Mouse (Mus musculus) left cerebral cortex, adult 11 months (tissue): Measurements from ENCODE around the gene Ntn1.

Source experiments
- DNase-seq: peaks from one replicate; pipeline ENCODE4 v3.0.0; 2022; ENCODE audit warnings: low spot score

Ntn1 gene

DNA sequence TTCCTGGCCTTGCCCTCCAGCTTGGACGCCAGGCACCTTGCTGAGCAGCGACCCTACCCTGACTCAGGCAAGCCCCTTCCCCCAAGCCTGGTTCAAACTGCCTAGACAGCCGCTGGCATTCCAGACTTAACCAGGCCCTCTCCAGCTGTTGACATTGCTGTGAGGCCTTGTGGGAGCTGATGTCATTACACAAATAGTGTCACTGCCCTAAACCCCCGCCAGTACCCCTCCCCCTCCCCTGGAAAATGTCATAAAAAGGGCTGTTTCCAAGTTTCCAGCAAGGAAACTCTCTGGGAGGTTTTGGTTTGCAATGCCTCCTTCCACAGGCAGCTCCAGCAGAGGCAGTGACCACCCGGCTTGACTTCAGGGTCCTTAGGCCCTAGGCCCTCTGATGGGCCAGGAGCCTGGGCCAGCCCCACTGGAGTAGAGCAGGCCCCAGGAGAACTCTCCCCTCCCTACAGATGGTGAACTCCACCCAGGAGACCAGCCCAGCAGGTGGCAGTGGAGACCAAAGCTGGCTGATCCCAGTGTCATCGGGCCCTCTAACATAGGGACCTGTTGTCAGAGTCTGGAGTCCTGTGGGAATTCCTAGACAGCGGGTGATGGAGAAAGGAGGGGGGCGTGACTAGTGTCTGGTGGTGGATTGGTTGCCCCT lies 188.6 kb downstream of the Ntn1 start:
- no peak for DNase-seq

GRCm38 (mm10) chr11:68210714-68211113 lies 189.9 kb downstream of the Ntn1 start:
- DNase-seq = no peak

GRCm38 (mm10) chr11:68209506-68209905 lies 191.1 kb downstream of the Ntn1 start:
- DNase-seq = no peak

DNA sequence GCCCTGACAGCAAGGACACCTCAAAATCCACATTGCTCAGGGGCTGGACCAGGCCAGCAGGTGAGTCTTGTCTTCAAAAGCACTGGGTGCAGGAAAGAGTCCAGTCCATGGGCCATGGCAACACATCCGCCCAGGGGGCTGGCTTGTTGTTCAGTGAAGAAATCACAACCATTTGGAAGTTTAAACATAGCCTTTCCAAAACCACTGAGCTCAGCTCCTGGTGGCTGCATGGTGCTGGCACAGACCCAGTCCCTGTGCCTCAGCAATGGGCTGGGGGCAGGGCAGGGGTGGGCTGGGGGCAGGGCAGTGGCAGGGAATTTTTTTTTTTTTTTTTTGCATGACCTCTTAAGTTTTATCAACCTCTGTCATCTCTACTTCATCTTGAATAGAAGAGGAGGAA lies 192.0 kb downstream of the Ntn1 start:
- DNase-seq = no peak

- no peak for DNase-seq
Measured at GRCm38 (mm10) chr11:68208023-68208422, 192.6 kb downstream of the Ntn1 start.

- DNase-seq = no peak
Measured at GRCm38 (mm10) chr11:68205572-68206229, 194.9 kb downstream of the Ntn1 start.

DNA sequence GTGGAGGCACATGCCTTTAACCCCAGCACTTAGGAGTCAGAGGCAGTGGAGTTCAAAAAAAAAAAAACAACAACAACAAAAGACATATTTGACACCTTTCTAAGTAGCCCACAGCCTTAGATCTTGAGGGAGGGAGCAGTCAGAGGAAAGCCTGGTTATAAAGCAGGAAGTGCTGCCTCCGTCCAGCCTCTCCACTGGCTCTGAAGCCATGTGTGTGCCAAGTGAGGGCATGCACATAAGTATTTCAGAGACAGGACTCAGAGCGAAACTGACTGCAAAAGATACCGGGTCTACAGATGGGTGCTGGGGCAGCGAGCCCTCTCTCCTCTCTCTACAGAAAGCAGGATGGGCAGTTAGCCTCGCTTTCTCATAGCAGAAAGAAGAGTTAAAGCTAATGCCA lies 196.2 kb downstream of the Ntn1 start:
- no peak for DNase-seq

- DNase-seq = no peak
Measured at GRCm38 (mm10) chr11:68203658-68204315, 196.8 kb downstream of the Ntn1 start.

DNA sequence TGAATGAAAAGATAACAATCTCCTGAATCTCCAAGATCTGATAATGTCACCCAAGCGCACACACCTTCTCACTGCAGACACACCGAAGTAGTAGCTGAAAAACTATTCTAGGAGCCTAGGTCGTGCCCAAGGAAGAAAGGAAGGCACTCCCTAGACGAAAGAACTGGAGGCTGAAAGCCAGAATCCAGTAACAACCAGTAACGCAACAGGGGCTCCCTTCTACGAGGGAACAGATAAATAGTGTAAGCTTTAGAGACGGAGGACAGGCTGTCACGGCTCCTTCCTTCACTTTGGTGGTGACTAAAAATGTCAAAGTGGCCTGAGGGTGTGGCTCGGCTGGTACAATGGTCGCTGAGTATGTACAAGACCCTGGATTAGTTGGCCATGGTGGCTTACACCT lies 198.1 kb downstream of the Ntn1 start:
- DNase-seq = no peak

DNA sequence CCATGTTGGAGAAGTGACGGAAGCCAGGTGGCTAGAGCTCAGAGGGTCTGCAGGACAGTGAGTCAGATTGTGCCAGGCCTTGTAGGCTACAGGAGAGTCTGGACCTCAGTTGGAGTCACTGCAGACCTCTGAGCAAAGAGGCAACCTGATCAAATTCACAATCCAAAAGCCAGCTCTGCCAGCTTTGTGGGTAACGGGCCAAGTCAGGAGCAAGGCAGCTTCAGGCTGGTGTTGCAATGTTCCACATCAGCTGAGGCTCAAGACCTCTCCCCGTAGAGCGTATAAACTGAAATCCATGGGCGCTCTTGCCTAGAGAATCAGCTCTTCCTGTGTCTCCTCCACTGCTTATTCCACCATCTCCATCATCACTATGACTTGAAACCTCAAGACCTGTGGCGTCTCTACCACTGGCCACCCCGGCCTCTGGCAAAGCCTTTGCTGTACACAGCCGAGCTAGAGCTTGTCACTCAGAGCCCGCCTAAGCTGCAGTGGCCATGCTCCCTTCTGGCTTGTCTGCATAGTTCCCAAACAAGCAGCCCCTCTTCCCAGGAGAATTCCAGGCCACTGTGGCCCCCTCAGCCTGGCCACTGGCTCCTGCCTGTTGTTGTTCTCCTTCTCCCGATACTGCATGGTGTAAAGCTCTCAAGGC lies 198.7 kb downstream of the Ntn1 start:
- no peak for DNase-seq

DNA sequence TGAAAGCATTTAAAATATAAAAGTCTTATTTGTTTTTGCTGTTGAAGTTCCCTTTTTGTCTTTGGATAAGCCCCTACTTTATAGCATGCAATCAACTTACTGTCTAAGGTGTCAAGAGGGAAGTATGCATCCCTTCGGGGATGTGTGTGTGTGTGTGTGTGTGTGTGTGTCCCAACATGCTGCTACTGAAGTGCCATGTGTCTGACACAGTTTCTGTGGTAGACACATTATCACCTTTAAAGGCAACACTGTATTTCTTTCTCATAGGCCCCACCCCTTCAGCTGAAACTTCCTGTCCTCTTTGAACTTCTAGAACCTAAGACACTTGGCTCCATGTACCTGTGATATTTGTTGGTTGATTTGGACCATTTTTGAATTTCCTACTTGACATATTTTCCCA lies 199.6 kb downstream of the Ntn1 start:
- DNase-seq = no peak

- DNase-seq = no peak
Measured at GRCm38 (mm10) chr11:68200500-68200899, 200.1 kb downstream of the Ntn1 start.

DNA sequence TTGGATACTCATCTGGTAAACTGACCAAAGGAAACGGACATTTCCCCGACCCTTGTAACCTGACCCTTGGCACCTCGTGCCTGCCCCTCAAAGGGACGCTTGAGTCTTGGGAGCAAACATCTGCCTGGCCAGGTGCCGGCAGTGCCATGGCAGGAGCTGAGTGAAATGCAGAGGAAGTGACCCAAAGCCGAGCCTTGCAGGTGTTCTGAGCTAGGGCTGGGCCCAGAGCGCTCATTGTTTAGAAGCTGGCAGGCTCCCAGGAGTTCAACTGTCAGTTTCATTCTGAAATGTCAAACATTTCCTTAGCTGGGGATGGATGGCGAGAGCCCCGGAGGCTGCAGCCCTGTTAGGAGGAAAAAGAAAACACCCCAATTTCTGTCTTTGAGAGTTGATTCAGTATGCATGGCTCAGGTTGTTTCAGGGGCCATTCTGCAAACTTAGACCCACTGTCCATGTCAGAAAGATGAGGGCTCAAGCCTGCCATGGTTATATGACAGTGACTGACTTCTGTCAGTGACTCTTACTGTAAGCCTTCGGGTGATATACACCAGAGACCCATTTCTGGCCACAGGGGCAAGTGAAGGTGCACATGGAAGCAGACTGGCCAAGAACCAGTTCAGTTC lies 200.7 kb downstream of the Ntn1 start:
- no peak for DNase-seq

- DNase-seq = no peak
Measured at GRCm38 (mm10) chr11:68199103-68199502, 201.5 kb downstream of the Ntn1 start.

DNA sequence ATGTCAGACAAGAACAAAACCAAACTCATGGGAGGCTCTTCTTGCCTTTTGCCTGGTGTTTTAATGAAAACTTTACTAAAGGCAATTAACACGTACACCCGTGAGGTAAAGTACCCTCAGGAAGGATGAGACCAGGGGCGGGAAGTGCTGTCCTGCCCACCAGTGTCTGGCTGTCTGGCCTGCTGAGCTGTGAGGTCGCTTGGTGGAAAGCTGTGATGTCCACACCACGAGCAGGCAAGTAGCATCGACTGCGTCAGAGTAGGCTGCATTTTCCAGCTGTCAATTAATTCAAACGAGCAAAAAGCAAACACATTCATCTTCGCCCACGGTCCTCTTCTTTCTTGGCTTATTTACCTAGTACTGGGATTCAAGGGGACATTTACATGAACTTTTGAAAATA lies 201.9 kb downstream of the Ntn1 start:
- DNase-seq = no peak

DNA sequence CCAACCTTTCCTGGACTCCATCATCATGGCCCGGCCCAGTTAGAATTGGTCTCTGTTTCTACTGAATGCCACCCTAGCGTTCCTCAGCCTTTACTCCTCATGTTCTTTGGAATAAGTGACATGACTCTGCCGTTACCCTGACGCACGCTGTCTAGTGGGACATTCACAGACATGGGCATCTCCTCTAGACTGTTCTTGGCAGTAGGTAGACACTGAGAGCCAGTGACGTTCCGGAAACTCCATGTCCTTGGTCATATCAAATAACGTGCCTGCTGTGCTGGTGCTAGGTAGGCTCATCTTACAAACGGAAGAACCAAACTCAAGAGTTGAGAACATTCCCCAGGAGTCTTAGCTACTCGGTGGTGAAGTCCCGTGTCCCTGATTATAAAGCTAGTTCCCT lies 203.2 kb downstream of the Ntn1 start:
- DNase-seq = no peak

DNA sequence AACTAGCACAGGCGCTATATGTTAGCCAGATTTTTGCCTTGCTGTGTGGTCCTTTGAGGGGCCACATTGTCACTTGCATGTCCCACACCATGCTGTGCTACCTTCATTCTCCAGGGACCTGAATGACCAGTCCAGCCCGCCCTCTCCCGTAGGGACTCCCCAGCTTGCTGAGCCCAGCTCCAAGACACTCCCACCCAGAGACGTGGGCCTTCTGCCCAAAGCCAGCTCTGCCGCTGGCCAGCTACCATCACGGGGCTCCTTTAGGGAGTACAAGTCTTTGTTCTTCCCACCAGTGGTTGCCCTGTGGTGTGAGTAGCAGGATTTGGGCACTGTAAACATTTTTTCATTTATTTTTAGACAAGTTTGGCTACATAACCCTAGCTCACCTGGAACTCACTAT lies 204.1 kb downstream of the Ntn1 start:
- DNase-seq = no peak

DNA sequence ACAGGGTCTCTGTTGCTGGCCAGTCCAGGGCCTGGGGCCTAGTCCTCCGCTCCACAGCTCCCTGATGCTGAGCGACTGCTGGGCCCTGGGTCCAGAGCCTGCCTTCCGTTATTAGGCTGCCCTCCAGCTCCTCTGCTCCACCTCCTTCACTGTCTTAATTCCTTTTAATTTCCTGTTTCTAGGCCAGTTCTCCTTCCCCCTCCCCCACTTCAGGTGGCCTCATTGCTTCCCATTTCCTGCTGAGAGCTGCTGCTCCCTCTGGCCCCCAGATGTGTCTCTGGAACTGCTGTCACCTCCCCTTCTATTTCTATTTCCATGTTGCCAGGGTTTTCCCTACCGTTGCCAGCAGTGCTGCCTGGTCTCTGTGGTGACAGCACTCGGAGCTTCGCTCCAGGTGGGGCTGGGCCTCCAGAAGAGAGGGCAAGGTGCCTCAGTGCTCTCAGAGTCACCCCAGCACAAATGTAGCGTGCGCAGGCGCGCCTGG lies 204.9 kb downstream of the Ntn1 start:
- DNase-seq = no peak

DNA sequence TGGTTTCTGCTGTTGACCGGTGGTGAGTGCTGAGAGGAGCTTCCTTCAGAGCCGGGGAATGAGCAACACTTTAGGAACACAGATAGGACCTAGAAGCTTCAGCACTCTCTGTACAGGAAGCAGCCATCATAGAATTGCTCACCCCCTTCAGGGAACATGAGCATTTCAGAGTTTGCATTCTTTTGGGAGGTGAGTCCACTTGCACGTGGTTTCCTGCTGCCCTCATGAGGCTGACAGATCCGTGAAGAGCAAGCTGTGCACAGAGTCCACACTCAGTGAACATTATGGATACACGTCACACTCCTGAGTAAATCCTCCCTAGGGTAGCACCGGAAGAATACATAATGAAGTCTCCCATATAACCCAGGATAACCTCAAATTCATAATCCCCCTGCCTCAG lies 205.5 kb downstream of the Ntn1 start:
- no peak for DNase-seq

DNA sequence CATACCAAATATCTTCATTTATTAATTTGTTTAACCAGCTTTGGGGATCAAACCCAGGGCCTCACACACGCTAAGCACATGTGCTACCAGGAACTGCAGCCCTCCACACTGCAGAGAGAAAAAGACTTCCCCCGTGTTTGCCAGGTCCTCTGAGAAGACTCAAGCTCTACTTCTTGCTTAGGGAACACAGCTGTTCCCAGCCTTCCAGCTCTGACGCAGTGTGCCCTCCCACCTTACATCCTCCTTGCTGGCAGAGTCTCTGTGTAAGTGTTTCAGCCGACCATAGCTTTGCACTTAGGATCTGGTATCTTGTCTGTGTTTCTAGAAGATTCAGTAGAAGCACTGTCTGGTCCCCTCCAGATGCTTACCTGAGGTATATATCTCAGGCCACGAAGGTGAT lies 209.8 kb downstream of the Ntn1 start:
- DNase-seq = peak; percentile 35

DNA sequence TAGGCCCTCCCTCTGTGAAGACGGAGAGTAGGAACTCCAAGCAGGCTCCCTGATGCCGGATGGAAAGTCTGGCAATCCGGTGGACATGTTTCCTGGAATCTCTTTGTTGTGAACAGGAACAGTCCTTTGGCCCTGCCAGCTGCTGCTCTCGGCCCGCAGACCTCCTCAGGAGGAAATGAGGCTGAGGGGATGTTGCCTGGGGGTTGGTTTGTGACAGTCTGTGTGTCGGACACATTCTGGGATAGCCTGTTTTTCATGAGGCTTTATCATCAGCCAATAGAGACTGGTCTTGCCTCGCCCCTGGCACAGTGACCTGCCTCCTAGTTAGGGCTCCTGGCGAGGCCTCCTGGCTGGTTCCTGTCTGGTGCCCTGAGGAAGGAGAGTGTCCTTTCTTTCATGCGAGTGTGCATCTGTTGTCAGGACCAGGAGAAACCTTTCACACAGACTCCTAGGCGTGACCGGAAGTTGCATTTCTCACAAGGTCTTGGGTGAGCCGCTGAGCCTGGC lies 211.9 kb downstream of the Ntn1 start:
- DNase-seq = no peak

GRCm38 (mm10) chr11:68187242-68187641 lies 213.4 kb downstream of the Ntn1 start:
- DNase-seq = no peak
